Mouse (Mus musculus) hindbrain, embryonic 15.5 days (tissue): ENCODE data around the gene Gm765. TPM values are rescaled to one million over a fixed set of nuclear protein-coding genes. Genes with fewer than 3 reads are reported as not detected.

Experiments
- ATAC-seq: fragments of 200-750 bp; cut with Nextera tagmentation; 2 replicates; pipeline ENCODE4 v1.8.0; 2017; ENCODE audit warnings: low read depth, moderate number of reproducible peaks, moderate TSS enrichment; ENCODE audit not compliant: low FRiP score
- H3K27ac ChIP-seq: fragments of 300-500 bp; sonication (generic); replicated peaks from 2 replicates; pipeline ENCODE4 v1.5.1; 2015; ENCODE audit warnings: mild to moderate bottlenecking, inconsistent platforms
- H3K27me3 ChIP-seq: fragments of 300-500 bp; sonication (generic); 2 replicates; pipeline ENCODE4 v1.6.1; 2015; ENCODE audit warnings: control low read depth, inconsistent platforms
- H3K36me3 ChIP-seq: fragments of 300-500 bp; sonication (generic); 2 replicates; pipeline ENCODE4 v1.6.1; 2015; ENCODE audit warnings: control low read depth, inconsistent platforms
- H3K4me1 ChIP-seq: fragments of 300-500 bp; sonication (generic); replicated peaks from 2 replicates; pipeline ENCODE4 v1.6.1; 2015; ENCODE audit warnings: control low read depth, inconsistent platforms
- H3K4me2 ChIP-seq: fragments of 300-500 bp; sonication (generic); 2 replicates; pipeline ENCODE4 v1.6.1; 2015; ENCODE audit warnings: moderate library complexity, mild to moderate bottlenecking, inconsistent platforms
- H3K4me3 ChIP-seq: fragments of 300-500 bp; sonication (generic); 2 replicates; pipeline ENCODE4 v1.5.1; 2015; ENCODE audit warnings: mild to moderate bottlenecking, inconsistent platforms
- H3K9ac ChIP-seq: fragments of 300-500 bp; sonication (generic); 2 replicates; pipeline ENCODE4 v1.6.1; 2015; ENCODE audit warnings: inconsistent platforms
- H3K9me3 ChIP-seq: fragments of 300-500 bp; sonication (generic); 2 replicates; pipeline ENCODE4 v1.6.1; 2016; ENCODE audit warnings: control low read depth, inconsistent platforms
- WGBS: fragments of 180-500 bp; shearing (Covaris S2); methylation state at CpG from one replicate; pipeline ENCODE4 v1.1.7; 2015; 5-methylcytosine and 5-hydroxymethylcytosine counted together
- polyA plus RNA-seq: library from polyadenylated mRNA; unstranded; fragments of >200 nt; fragmentation: Nextera tagmentation; extraction: Ambion mirVana; gene quantifications from 2 replicates; pipeline ENCODE4 v1.2.1, GENCODE M21; 2015

The Gm765 gene
- polyA plus RNA-seq = 0.06 and 0.09 TPM in 2 replicates

GRCm38 (mm10) chr6:98342654-98343053 lies at the start of gene Gm765:
Gene Gm765 (minus strand): TSS chr6:98342754.
- H3K27me3 ChIP-seq = no peaks in the 10 kb centered on the region
- H3K27ac ChIP-seq = no peak within 1 kb of the TSS
- no peaks in the 10 kb centered on the region for H3K36me3 ChIP-seq
- H3K9ac ChIP-seq = no peak within 1 kb of the TSS
- no peaks in the 10 kb centered on the region for H3K9me3 ChIP-seq
- no peak for ATAC-seq
- WGBS = 87% methylated on average over 5 of the region's 5 CpGs
- H3K4me1 ChIP-seq = no peaks in the 10 kb centered on the region
- H3K4me3 ChIP-seq = no peak within 1 kb of the TSS
- H3K4me2 ChIP-seq = no peak within 1 kb of the TSS

- no peaks in the 10 kb centered on the region for H3K36me3 ChIP-seq
- H3K27me3 ChIP-seq = no peaks in the 10 kb centered on the region
- 73% methylated on average over 8 of the region's 8 CpGs for WGBS
- no peaks in the 10 kb centered on the region for H3K4me1 ChIP-seq
- H3K4me2 ChIP-seq = 0 out of 2 replicates have a peak overlapping the region, but pooled peaks have one; percentile 2
- H3K4me3 ChIP-seq = no peak overlapping the region
- ATAC-seq = no peak
- H3K9me3 ChIP-seq = no peaks in the 10 kb centered on the region
- no peak overlapping the region for H3K27ac ChIP-seq
- no peak overlapping the region for H3K9ac ChIP-seq
Observed at GRCm38 (mm10) chr6:98385487-98385886, 42.9 kb upstream of the Gm765 start.

GRCm38 (mm10) chr6:98384431-98384830 lies 41.9 kb upstream of the Gm765 start:
- no peaks in the 10 kb centered on the region for H3K27me3 ChIP-seq
- no peak overlapping the region for H3K27ac ChIP-seq
- no peak overlapping the region for H3K4me2 ChIP-seq
- H3K4me3 ChIP-seq = no peak overlapping the region
- no peaks in the 10 kb centered on the region for H3K36me3 ChIP-seq
- H3K9me3 ChIP-seq = no peaks in the 10 kb centered on the region
- 44% methylated on average over 8 of the region's 8 CpGs for WGBS
- H3K9ac ChIP-seq = no peak overlapping the region
- ATAC-seq = no peak
- H3K4me1 ChIP-seq = no peaks in the 10 kb centered on the region

GRCm38 (mm10) chr6:98383411-98383810 lies 40.9 kb upstream of the Gm765 start:
- H3K4me2 ChIP-seq = no peak overlapping the region
- WGBS = 44% methylated on average over 6 of the region's 6 CpGs
- no peaks in the 10 kb centered on the region for H3K9me3 ChIP-seq
- H3K9ac ChIP-seq = no peak overlapping the region
- no peaks in the 10 kb centered on the region for H3K36me3 ChIP-seq
- H3K4me1 ChIP-seq = no peaks in the 10 kb centered on the region
- no peak for ATAC-seq
- no peak overlapping the region for H3K27ac ChIP-seq
- H3K4me3 ChIP-seq = no peak overlapping the region
- no peaks in the 10 kb centered on the region for H3K27me3 ChIP-seq

GRCm38 (mm10) chr6:98366199-98366598 lies 23.6 kb upstream of the Gm765 start:
- H3K27me3 ChIP-seq = no peaks in the 10 kb centered on the region
- WGBS = 86% methylated on average over 4 of the region's 4 CpGs
- H3K36me3 ChIP-seq = no peaks in the 10 kb centered on the region
- H3K4me3 ChIP-seq = no peak overlapping the region
- no peak overlapping the region for H3K4me2 ChIP-seq
- no peak overlapping the region for H3K27ac ChIP-seq
- no peaks in the 10 kb centered on the region for H3K9me3 ChIP-seq
- no peak overlapping the region for H3K9ac ChIP-seq
- no peak for ATAC-seq
- no peaks in the 10 kb centered on the region for H3K4me1 ChIP-seq

- no peaks in the 10 kb centered on the region for H3K27me3 ChIP-seq
- WGBS = 73% methylated on average over 5 of the region's 5 CpGs
Observed at GRCm38 (mm10) chr6:98355271-98355670, 12.7 kb upstream of the Gm765 start.

GRCm38 (mm10) chr6:98353285-98353684 lies 10.7 kb upstream of the Gm765 start:
- no peaks in the 10 kb centered on the region for H3K4me1 ChIP-seq
- ATAC-seq = no peak
- H3K4me3 ChIP-seq = no peak overlapping the region
- 95% methylated on average over 3 of the region's 3 CpGs for WGBS
- no peaks in the 10 kb centered on the region for H3K27me3 ChIP-seq
- H3K9me3 ChIP-seq = no peaks in the 10 kb centered on the region
- no peak overlapping the region for H3K4me2 ChIP-seq
- H3K9ac ChIP-seq = no peak overlapping the region
- no peak overlapping the region for H3K27ac ChIP-seq
- H3K36me3 ChIP-seq = no peaks in the 10 kb centered on the region

More at GRCm38 (mm10) chr6:98355271-98355670, 12.7 kb upstream of the Gm765 start:
- Histone ChIP-seq H3K27ac (no peak overlapping the region), H3K4me3 (no peak overlapping the region), H3K36me3 (no peaks in the 10 kb centered on the region), H3K4me1 (no peaks in the 10 kb centered on the region), H3K4me2 (no peak overlapping the region), H3K9me3 (no peaks in the 10 kb centered on the region), H3K9ac (no peak overlapping the region)
- no peak for ATAC-seq

- Histone ChIP-seq H3K4me2 (no peak overlapping the region), H3K36me3 (no peaks in the 10 kb centered on the region), H3K9ac (no peak overlapping the region), H3K27me3 (no peaks in the 10 kb centered on the region), H3K27ac (no peak overlapping the region), H3K4me3 (no peak overlapping the region), H3K9me3 (no peaks in the 10 kb centered on the region), H3K4me1 (no peaks in the 10 kb centered on the region)
- no peak for ATAC-seq
- WGBS = 91% methylated on average over 2 of the region's 2 CpGs
Observed at GRCm38 (mm10) chr6:98332714-98333113, 9.8 kb downstream of the Gm765 start.

- ATAC-seq = no peak
- Histone ChIP-seq H3K36me3 (no peaks in the 10 kb centered on the region), H3K4me2 (no peak overlapping the region), H3K9ac (no peak overlapping the region), H3K27me3 (no peaks in the 10 kb centered on the region), H3K4me1 (no peaks in the 10 kb centered on the region), H3K27ac (no peak overlapping the region), H3K9me3 (no peaks in the 10 kb centered on the region), H3K4me3 (no peak overlapping the region)
- WGBS = 89% methylated on average over 5 of the region's 5 CpGs
Observed at GRCm38 (mm10) chr6:98311659-98312058, 30.9 kb downstream of the Gm765 start.

GRCm38 (mm10) chr6:98307647-98308046 lies 34.9 kb downstream of the Gm765 start:
- Histone ChIP-seq H3K4me1 (no peaks in the 10 kb centered on the region), H3K27me3 (no peaks in the 10 kb centered on the region)
- no peak for ATAC-seq

GRCm38 (mm10) chr6:98307159-98307558 lies 35.4 kb downstream of the Gm765 start:
- WGBS = 80% methylated on average over 7 of the region's 7 CpGs
- ATAC-seq = no peak
- Histone ChIP-seq H3K27ac (no peak overlapping the region), H3K9me3 (no peaks in the 10 kb centered on the region), H3K9ac (no peak overlapping the region), H3K4me3 (no peak overlapping the region), H3K27me3 (no peaks in the 10 kb centered on the region), H3K4me2 (no peak overlapping the region), H3K36me3 (no peaks in the 10 kb centered on the region), H3K4me1 (no peaks in the 10 kb centered on the region)

More at GRCm38 (mm10) chr6:98307647-98308046, 34.9 kb downstream of the Gm765 start:
- H3K27ac ChIP-seq = no peak overlapping the region
- no peaks in the 10 kb centered on the region for H3K36me3 ChIP-seq
- WGBS = 79% methylated on average over 3 of the region's 3 CpGs
- H3K4me2 ChIP-seq = no peak overlapping the region
- H3K9me3 ChIP-seq = no peaks in the 10 kb centered on the region
- no peak overlapping the region for H3K4me3 ChIP-seq
- H3K9ac ChIP-seq = no peak overlapping the region

GRCm38 (mm10) chr6:98292064-98292463 lies 50.5 kb downstream of the Gm765 start:
- 0 out of 2 replicates have a peak, but pooled peaks cover 3% of the 10 kb centered on the region for H3K4me1 ChIP-seq
- H3K9me3 ChIP-seq = no peaks in the 10 kb centered on the region
- no peaks in the 10 kb centered on the region for H3K27me3 ChIP-seq
- no peak overlapping the region for H3K4me2 ChIP-seq
- H3K36me3 ChIP-seq = no peaks in the 10 kb centered on the region
- H3K27ac ChIP-seq = no peak overlapping the region
- ATAC-seq = no peak
- H3K4me3 ChIP-seq = no peak overlapping the region
- no peak overlapping the region for H3K9ac ChIP-seq
- WGBS = 84% methylated on average over 5 of the region's 5 CpGs

- Histone ChIP-seq H3K27me3 (no peaks in the 10 kb centered on the region), H3K4me3 (no peak overlapping the region), H3K9ac (no peak overlapping the region), H3K27ac (no peak overlapping the region), H3K4me2 (no peak overlapping the region), H3K36me3 (no peaks in the 10 kb centered on the region), H3K9me3 (no peaks in the 10 kb centered on the region), H3K4me1 (0 out of 2 replicates have a peak, but pooled peaks cover 3% of the 10 kb centered on the region)
- ATAC-seq = no peak
- 25% methylated on average over 3 of the region's 3 CpGs for WGBS
Observed at GRCm38 (mm10) chr6:98288316-98288715, 54.2 kb downstream of the Gm765 start.
